Mouse (Mus musculus) left cerebral cortex, adult 2 months (tissue): ENCODE results near the gene Rpp25l. TPM values are rescaled to one million over a fixed set of nuclear protein-coding genes. Genes with fewer than 3 reads are reported as not detected.

Experiments used
- DNase-seq, 2 experiments: peaks; one replicate each; pipeline ENCODE4 v3.0.0; 2021 to 2022; ENCODE audit warnings: low spot score in 2 of 2, mixed read lengths in 1 of 2; ENCODE audit errors: extremely low spot score in 1 of 2
- H3K27ac ChIP-seq: fragments of 200-600 bp; 2 replicates; pipeline ENCODE4 v1.8.1; 2022
- H3K4me3 ChIP-seq: fragments of 200-600 bp; 2 replicates; pipeline ENCODE4 v1.8.1; 2022
- CTCF ChIP-seq: fragments of 200-600 bp; IDR thresholded peaks from 2 replicates; pipeline ENCODE4 v1.8.1; 2022; ENCODE audit warnings: antibody characterized with exemption, mild to moderate bottlenecking, moderate library complexity
- intact Hi-C: fragments of 180-260 bp; cut with DNase I; formaldehyde crosslinking; loops from one replicate; pipeline ENCODE4 v1.15.1; 2025
- total RNA-seq, 2 experiments: library from RNA; stranded (reverse); gene quantifications; 2 replicates each; pipeline ENCODE4 v1.2.3; 2021

The Rpp25l gene
- total RNA-seq, 2 experiments from 2014 or later, result 27.7 to 30.7 TPM

GRCm38 (mm10) chr4:41756440-41756839, 43.1 kb upstream of the Rpp25l start:
- no peak for TF ChIP-seq CTCF
- intact Hi-C loops, result no loop called here
- no peak for DNase-seq
- H3K27ac ChIP-seq, result peak overlapping the region; percentile 97
- H3K4me3 ChIP-seq, result peak overlapping the region; percentile 97

- H3K4me3 ChIP-seq, result peak within 1 kb of the TSS; percentile 97
- peak within 1 kb of the TSS; percentile 97 for H3K27ac ChIP-seq
- peak; percentile 92 for TF ChIP-seq CTCF
- peak; percentile 78 to 82 for DNase-seq
- intact Hi-C loops, result loop anchor here (2.0 kb wide), 1 partner anchor 15 kb away; no protein-coding TSS in a partner anchor
These were observed 42.3 kb upstream of the Rpp25l start, which contains the start of gene Sigmar1 for GRCm38 (mm10) chr4:41755338-41756305. Sigmar1 (minus strand) TSS chr4:41756157.

DNA sequence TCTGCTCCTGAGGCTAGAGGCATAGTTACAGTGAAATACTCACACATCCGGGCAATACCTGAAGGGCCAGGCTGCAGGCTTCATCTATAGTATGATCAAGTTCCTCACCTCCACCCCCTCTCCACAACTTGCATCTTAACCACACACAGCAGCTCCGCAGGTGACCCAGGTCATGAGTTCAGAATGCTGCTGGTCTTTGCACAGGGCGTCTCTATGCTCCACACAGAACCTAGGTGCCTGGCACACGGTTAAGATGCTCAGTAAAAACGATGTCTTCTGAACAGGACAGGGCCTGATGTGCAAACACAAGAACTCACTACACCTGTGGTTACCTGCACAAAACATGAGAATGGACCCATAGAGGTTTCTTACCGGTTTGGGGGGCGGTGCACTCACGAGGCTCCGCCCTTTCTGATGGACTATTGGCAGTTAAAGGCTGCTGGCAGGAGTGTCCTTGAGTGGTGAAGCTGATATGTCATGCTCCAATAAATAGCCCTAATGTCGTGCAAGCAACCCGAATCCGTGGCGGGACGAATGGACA, 41.5 kb upstream of the Rpp25l start, which contains the start of gene Galt:
Gene Galt (plus strand): TSS at position 432 of the 541 bp plus-strand sequence.
- intact Hi-C loops, result loop anchor here (2.0 kb wide), 1 partner anchor 14 kb away; no protein-coding TSS in a partner anchor
- no peak for TF ChIP-seq CTCF
- H3K4me3 ChIP-seq, result peak within 1 kb of the TSS; percentile 97
- H3K27ac ChIP-seq, result peak within 1 kb of the TSS; percentile 97
- DNase-seq, result no peak

DNA sequence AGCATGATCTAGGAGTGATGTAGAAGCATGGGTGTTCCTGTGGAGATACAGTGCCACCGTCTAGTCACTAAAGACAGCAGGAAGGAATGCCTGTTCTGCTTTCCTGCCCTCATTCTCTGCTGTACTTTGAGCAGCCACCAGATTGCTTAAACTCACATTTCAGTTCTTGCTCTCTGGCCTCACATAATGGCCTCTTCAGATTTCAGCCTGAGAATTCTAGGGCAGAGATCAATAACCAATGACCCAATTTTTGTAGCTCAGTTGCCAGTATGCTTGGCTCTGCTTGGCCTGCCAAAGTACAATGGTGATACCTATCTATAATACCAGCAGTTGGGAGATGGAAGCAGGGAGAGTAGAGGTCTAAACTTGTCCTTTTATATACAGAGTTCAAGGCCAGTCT, 31.7 kb upstream of the Rpp25l start:
- intact Hi-C loops, result no loop called here

GRCm38 (mm10) chr4:41744131-41744530, 30.8 kb upstream of the Rpp25l start:
- DNase-seq, result no peak
- intact Hi-C loops, result no loop called here
- Histone ChIP-seq H3K27ac (no peak overlapping the region), H3K4me3 (no peak overlapping the region)
- TF ChIP-seq CTCF, result no peak

More for the DNA sequence above, 31.7 kb upstream of the Rpp25l start:
- no peak overlapping the region for H3K4me3 ChIP-seq
- H3K27ac ChIP-seq, result no peak overlapping the region
- DNase-seq, result no peak
- TF ChIP-seq CTCF, result no peak

GRCm38 (mm10) chr4:41741158-41741560, 27.8 kb upstream of the Rpp25l start:
- no peak; the same call in 1 of the 2 replicates for TF ChIP-seq CTCF
- intact Hi-C loops, result loop anchor here (2.0 kb wide), 1 partner anchor 14 kb away; the partner anchor contains the start of gene Galt
- peak overlapping the region; percentile 68 for H3K4me3 ChIP-seq
- peak; percentile 91 to 93 for DNase-seq
- peak overlapping the region; percentile 92 for H3K27ac ChIP-seq

DNA sequence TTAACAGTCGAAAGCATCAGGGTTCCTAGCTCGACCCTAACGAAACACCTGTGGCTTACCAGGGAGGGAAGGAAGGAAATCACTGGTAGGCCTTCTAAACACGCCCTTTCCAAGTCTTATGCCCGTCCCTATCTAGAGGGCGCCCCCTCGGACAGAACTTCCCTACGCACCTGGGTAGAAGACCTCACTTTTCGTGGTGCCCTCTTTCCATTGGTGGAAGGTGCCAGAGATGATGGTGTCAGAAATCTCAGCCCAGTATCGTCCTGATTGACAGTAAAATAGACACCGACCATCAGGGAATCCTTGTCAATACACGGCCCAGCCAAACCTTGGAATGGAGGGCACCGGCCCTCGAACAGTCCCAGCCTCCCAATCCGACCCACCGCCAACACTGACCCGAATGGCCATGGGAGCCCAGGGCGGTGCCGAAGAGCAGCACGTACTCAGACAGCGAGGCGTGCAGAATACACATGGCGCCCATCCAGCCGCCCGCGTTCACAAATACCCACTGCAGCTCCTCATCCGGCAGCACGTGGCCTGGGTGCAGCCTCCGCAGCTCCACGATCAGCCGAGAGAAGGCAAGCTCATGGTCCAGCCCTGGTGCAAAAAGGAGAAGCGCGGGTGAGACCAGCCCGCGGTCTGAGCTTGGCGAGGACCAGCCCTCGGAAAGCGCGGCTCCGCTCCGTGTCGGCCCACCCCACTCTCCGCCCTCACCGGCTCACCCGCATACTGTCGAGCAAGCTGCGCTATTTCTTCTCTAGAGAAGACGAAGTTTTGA, 27.2 kb upstream of the Rpp25l start:
- H3K27ac ChIP-seq, result peak overlapping the region; percentile 92
- intact Hi-C loops, result loop anchor here (2.0 kb wide), 1 partner anchor 14 kb away; the partner anchor contains the start of gene Galt
- TF ChIP-seq CTCF, result no peak; the same call in 1 of the 2 replicates
- peak; percentile 70 to 77 for DNase-seq
- H3K4me3 ChIP-seq, result peak overlapping the region; percentile 68

DNA sequence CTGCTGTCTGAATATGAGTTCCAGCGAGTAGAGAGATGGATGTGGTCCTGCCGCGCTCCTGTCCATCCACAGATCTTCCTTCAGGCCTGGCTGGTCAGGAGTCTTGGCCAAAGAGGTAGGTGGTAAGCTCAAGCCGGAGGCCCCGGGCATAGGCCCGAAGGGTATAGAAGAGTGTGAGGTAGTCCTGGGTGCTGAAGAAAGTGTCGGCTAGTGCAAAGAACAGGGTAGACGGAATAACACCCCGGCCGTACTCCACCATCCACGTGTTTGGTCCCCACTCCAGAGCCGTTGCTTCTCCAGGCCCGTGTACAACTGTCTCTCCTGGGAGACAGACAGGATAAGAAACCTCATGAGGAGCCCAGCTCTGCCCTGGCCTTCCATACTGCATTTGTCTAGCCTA, 25.9 kb upstream of the Rpp25l start:
- Histone ChIP-seq H3K4me3 (peak overlapping the region; percentile 33), H3K27ac (no peak overlapping the region; the same call in 1 of the 2 replicates)
- no peak for TF ChIP-seq CTCF
- intact Hi-C loops, result no loop called here
- no peak for DNase-seq

GRCm38 (mm10) chr4:41738256-41738603, 24.9 kb upstream of the Rpp25l start:
- intact Hi-C loops, result no loop called here
- DNase-seq, result no peak
- TF ChIP-seq CTCF, result no peak
- Histone ChIP-seq H3K27ac (peak overlapping the region; percentile 36; the same call in 1 of the 2 replicates), H3K4me3 (no peak overlapping the region)

GRCm38 (mm10) chr4:41737602-41738255, 24.4 kb upstream of the Rpp25l start:
- TF ChIP-seq CTCF, result peak; percentile 88

More at GRCm38 (mm10) chr4:41737602-41738255, 24.4 kb upstream of the Rpp25l start:
- peak overlapping the region; percentile 44 for H3K27ac ChIP-seq
- peak; percentile 69 to 70 for DNase-seq
- H3K4me3 ChIP-seq, result no peak overlapping the region
- intact Hi-C loops, result loop anchor here (1.0 kb wide), 2 partner anchors 14 to 23 kb away; partner anchors contain the start of gene Dctn3
